Mouse (Mus musculus) stomach, postnatal 0 days (tissue): ENCODE data around the gene Slc10a7.

Experiments
- CTCF ChIP-seq: IDR thresholded peaks from 2 replicates; pipeline ENCODE4 v1.5.1; 2016; ENCODE audit warnings: antibody characterized with exemption, low read depth, mild to moderate bottlenecking, moderate library complexity
- EP300 ChIP-seq: optimal IDR thresholded peaks from 2 replicates; pipeline ENCODE3; 2016; ENCODE audit warnings: antibody characterized with exemption

GRCm38 (mm10) chr8:78513106-78513505, 4.0 kb downstream of the Slc10a7 start:
- TF ChIP-seq EP300 (no peak), CTCF (no peak)
